Mouse (Mus musculus) cerebellum, adult 18-20 months (tissue): ENCODE data around the gene Fbxl17.

Experiments
- DNase-seq, 2 experiments: peaks; one replicate each; pipeline ENCODE4 v3.0.0; 2021

Gene Fbxl17

DNA sequence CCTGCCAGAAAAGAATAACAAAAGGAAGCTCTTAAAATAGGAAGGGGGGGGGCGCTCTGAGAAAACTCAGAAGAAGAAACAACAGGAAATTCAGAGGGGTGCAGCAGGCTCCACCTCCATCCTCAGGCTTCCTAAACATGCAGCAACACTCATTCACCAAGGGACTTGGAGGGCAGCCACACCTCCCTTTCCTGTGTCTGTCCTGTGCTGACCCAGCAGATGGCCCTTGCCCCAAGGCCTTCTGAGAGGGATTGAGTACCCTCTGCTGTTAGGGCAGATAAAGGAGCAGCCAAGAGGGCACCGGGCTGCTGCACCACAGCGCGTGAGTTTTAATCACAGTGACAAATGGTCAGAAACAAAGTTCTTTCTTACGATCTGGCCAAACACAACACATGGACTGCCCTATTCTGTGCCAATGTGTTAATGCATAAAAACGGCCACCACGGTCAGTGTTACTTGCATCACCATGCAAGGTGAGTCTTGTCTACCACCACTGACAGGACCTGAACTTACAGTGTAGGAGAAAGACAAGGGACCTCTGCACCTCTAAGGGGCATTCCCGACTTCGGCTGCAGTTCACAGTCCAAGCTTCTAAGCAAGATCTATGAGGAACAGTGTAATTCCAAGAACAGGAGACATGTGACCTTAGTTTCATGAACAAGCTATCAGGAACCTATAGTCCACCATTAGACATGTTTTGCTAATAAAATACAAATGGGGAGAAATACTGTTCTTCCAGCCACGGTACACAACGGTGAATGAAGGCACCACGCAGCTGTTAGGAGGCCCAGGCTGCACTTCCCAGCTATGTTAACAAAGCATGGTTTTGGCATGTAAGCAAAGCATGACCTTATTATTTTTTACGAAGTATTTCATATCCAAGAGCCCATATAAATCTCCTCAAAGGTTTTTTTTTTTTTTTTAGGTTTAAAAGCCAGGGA, 96.8 kb downstream of the Fbxl17 start:
- DNase-seq: peak; percentile 13 to 26

- no peak for DNase-seq
Measured at GRCm38 (mm10) chr17:63402170-63402569, 97.6 kb downstream of the Fbxl17 start.

DNA sequence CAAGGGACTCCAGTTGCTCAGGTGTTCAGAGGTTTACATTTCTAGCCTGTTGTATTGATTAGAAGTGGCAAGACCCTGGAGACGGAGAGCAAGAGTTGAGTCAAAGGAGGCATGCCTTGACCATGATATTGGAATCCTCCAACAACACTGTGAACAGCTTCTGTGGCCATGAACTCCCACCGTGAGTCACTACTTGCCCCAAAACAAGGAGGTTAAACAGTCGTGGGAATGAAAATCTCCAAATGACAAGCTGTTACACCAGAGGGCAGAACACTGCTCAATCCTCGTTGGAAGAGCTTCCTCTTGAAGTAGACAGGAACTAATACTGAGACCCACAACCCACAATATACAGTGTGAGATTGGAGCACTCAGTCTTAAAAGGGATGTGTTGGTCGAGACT, 99.2 kb downstream of the Fbxl17 start:
- no peak for DNase-seq

DNA sequence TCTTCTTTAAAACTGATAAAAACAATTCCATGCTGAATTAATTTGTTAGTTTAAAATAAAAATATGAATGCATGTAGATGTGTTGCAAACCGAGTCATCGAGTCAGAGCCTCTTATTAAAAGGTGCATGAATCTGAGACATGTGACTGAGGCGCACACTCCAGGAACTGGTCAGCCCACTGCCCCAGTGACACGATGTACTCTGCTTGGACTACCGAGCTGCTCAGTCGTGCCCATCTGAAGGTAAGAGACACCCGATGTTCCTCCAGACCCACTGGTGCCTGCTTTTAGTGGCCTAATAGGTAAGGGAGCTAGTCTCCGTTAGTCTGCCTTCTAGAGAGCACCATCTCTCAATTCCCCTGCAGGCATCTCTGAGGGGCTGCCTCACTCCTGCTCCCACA, 100.0 kb downstream of the Fbxl17 start:
- no peak for DNase-seq

DNA sequence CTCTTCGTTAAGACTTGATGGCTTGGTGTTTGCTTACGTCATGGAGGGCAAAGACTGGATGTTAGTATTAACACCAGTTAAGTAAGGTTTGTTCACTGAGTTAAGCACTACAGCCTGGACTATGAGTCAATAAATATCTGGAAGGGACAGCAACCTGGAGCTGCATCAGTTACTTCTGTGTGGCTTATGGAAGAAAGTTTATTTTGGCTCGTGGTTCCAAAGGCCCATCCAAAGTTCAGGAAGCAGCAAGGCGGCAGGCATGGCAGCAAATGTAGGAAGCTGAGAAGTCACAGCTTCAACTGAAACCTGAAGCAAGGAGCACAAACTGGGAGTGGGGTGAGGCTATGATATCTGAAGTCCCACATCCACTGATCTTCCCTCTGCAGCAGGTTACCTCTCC, 108.3 kb downstream of the Fbxl17 start:
- DNase-seq: no peak

DNA sequence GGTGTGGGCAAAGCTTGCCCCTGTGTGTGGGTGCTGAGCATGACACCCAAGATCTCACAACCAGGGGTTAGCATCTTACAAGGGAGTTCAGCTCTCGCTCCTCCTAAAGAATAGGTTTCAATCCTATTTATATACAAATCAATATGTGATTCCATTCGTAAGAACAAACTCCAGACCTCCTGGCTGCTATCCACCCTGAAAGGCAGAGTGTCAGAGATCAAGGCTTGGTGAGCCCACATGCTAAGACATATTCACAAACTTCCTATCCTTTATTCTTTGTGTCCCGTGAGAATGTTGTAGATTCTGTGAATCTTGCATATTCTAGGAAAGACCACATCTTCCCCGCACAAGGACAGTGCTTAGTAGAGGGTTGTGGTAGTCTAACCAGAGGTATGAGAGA, 108.9 kb downstream of the Fbxl17 start:
- no peak for DNase-seq

DNA sequence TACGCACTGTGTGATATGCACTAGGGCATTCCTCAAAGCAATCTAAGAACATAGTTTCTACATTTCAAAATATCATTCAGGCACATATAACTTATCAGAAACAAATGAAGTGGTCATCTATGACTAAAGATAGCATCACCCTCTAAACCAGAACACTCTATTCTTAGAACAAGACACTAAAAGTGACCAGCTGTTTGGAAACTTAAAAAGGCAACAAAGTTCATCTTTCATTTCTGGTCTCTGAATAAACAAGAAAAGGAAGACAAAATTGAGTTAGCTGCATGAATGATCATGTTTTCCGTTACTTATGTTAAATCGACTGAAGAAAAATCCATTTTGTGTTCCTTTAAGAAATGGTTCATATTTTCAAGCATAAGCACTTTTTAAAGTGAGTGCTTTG, 128.8 kb downstream of the Fbxl17 start:
- DNase-seq: no peak

- DNase-seq: no peak
Measured at GRCm38 (mm10) chr17:63369631-63370310, 130.0 kb downstream of the Fbxl17 start.

GRCm38 (mm10) chr17:63367476-63367875, 132.3 kb downstream of the Fbxl17 start:
- DNase-seq: no peak

- DNase-seq: no peak
Measured at GRCm38 (mm10) chr17:63366045-63366444, 133.8 kb downstream of the Fbxl17 start.

DNA sequence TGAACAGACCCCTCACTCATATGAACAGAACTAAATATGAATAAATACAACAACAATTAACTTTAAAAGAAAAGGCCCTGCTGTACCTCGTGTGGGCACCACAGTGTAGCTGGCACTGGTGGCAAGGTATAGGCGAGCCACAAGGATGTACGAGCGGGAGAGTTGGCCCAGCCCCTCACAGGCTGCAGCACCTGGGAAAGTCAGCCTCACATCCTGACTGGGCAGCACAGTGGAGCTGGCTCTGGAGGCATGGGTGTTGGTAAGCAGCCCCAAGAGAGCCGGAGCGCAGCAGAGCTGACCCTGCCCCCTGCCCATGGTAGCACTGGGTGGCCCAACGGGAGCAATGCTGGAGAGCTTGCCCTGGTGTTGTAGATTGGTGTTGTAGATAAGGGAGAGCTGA, 135.2 kb downstream of the Fbxl17 start:
- DNase-seq: no peak

- DNase-seq: no peak
Measured at GRCm38 (mm10) chr17:63362196-63362595, 137.6 kb downstream of the Fbxl17 start.

- no peak for DNase-seq
Measured at GRCm38 (mm10) chr17:63361679-63362078, 138.1 kb downstream of the Fbxl17 start.

GRCm38 (mm10) chr17:63358837-63359236, 141.0 kb downstream of the Fbxl17 start:
- no peak for DNase-seq

GRCm38 (mm10) chr17:63356202-63356601, 143.6 kb downstream of the Fbxl17 start:
- DNase-seq: no peak

- DNase-seq: no peak
Measured at GRCm38 (mm10) chr17:63352634-63353195, 147.1 kb downstream of the Fbxl17 start.

GRCm38 (mm10) chr17:63351682-63352081, 148.1 kb downstream of the Fbxl17 start:
- no peak for DNase-seq

- no peak for DNase-seq
Measured at GRCm38 (mm10) chr17:63350876-63351509, 148.8 kb downstream of the Fbxl17 start.

- no peak for DNase-seq
Measured at GRCm38 (mm10) chr17:63344101-63344500, 155.7 kb downstream of the Fbxl17 start.

DNA sequence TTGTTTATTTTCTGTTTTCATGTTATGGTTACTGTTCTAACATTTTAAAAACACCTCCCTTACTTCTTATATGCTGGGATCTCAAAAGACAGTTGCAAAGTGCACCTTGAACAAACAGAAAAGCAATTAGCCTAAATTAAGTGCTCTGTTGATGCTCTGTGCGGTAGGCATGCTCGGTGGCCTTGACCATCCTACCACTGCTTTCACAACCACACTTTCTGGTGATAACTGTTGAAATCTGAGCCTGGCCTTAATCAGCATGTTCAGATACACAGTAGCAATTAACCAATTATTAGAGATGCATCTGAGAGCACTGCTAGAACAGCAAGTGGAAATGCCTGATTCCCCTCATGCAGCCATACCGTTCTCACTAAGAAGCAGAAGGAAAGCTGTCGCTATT, 156.7 kb downstream of the Fbxl17 start:
- no peak for DNase-seq

DNA sequence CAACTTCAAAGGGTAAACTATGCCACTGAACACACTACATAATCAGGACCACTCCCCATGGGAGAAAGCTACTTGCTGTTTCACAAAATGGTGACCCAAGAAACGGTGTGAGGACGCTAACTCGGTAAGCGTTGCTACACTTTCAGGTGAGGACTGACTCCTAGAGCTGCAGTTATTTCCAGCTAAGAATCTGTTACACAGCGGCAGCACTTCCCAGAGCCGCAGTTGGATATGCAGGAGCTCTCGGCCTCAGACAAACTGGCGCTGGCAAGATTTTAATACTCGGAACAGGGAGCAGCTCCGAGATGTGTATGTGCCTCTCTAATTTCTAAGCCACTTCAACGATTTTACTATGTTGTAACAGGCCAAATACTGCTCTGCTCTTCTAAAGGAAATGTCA, 157.4 kb downstream of the Fbxl17 start:
- DNase-seq: no peak

GRCm38 (mm10) chr17:63341203-63341602, 158.6 kb downstream of the Fbxl17 start:
- DNase-seq: no peak

DNA sequence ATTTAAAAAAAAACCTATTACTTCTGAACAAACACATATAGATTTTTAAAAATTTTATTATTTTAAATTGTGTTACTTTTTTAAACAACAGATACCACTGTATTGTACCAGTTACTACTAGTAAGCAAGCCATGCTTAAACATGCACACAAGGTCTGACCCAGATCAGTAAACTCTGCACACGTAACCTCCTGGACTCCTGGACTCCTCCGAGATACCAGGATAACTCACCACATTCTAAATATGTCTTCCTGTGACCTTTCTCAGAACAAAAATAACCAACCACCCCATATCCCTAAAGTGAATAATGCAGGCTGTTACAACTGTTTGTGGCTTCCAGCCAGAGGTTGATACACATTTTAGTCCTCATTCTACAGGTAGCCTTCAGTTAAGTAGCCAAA, 170.9 kb downstream of the Fbxl17 start:
- no peak for DNase-seq
